Mouse (Mus musculus): ENCODE data around the gene Rxra. TPM values are rescaled to one million over a fixed set of nuclear protein-coding genes. Genes with fewer than 3 reads are reported as not detected.

Gene Rxra
- polyA plus RNA-seq, 1 experiment = 107 TPM

- TF ChIP-seq CTCF (conservative IDR thresholded peaks at IDR 0.05; ENCODE audit: insufficient read depth, insufficient read length, low read depth, low read length) (no peak), POLR2A (IDR thresholded peaks at IDR 0.05; ENCODE audit: low read depth, low read length) (no peak)
Measured at GRCm38 (mm10) chr2:27650991-27651390, 25.2 kb upstream of the Rxra start.

GRCm38 (mm10) chr2:27653496-27654030 is 22.7 kb upstream of the Rxra start:
- no peak for DNase-seq
- no peak overlapping the region for H3K27ac ChIP-seq (ENCODE audit: insufficient read depth, low read depth, low read length)
- H3K4me1 ChIP-seq (ENCODE audit: control insufficient read depth, insufficient read depth, low read length) = no peaks in the 10 kb centered on the region
- H3K4me3 ChIP-seq (ENCODE audit: insufficient read depth, low read depth, low read length) = no peak overlapping the region
- TF ChIP-seq POLR2A (IDR thresholded peaks at IDR 0.05; ENCODE audit: low read depth, low read length) = no peak
- TF ChIP-seq CTCF (conservative IDR thresholded peaks at IDR 0.05; ENCODE audit: insufficient read depth, insufficient read length, low read depth, low read length) = no peak
- no peaks in the 10 kb centered on the region for H3K27me3 ChIP-seq (replicated peaks; ENCODE audit: control insufficient read depth, insufficient read depth, low read length)
- H3K36me3 ChIP-seq (ENCODE audit: control insufficient read depth, insufficient read depth, low read length) = no peaks in the 10 kb centered on the region
- 75% methylated on average over 5 of the region's 5 CpGs for WGBS

More at GRCm38 (mm10) chr2:27650991-27651390, 25.2 kb upstream of the Rxra start:
- Histone ChIP-seq H3K4me3 (ENCODE audit: insufficient read depth, low read depth, low read length) (no peak overlapping the region), H3K36me3 (ENCODE audit: control insufficient read depth, insufficient read depth, low read length) (no peaks in the 10 kb centered on the region), H3K27ac (ENCODE audit: insufficient read depth, low read depth, low read length) (no peak overlapping the region), H3K27me3 (replicated peaks; ENCODE audit: control insufficient read depth, insufficient read depth, low read length) (no peaks in the 10 kb centered on the region), H3K4me1 (ENCODE audit: control insufficient read depth, insufficient read depth, low read length) (no peaks in the 10 kb centered on the region)
- DNase-seq = no peak

GRCm38 (mm10) chr2:27654321-27655232 is 21.7 kb upstream of the Rxra start:
- no peaks in the 10 kb centered on the region for H3K36me3 ChIP-seq (ENCODE audit: control insufficient read depth, insufficient read depth, low read length)
- DNase-seq = no peak
- no peak for TF ChIP-seq CTCF (conservative IDR thresholded peaks at IDR 0.05; ENCODE audit: insufficient read depth, insufficient read length, low read depth, low read length)
- TF ChIP-seq POLR2A (IDR thresholded peaks at IDR 0.05; ENCODE audit: low read depth, low read length) = no peak
- no peak overlapping the region for H3K4me3 ChIP-seq (ENCODE audit: insufficient read depth, low read depth, low read length)
- WGBS = 72% methylated on average over 8 of the region's 8 CpGs
- no peak overlapping the region for H3K27ac ChIP-seq (ENCODE audit: insufficient read depth, low read depth, low read length)
- no peaks in the 10 kb centered on the region for H3K4me1 ChIP-seq (ENCODE audit: control insufficient read depth, insufficient read depth, low read length)
- H3K27me3 ChIP-seq (replicated peaks; ENCODE audit: control insufficient read depth, insufficient read depth, low read length) = no peaks in the 10 kb centered on the region

- Histone ChIP-seq H3K4me3 (ENCODE audit: insufficient read depth, low read depth, low read length) (no peak overlapping the region), H3K27me3 (replicated peaks; ENCODE audit: control insufficient read depth, insufficient read depth, low read length) (no peaks in the 10 kb centered on the region), H3K36me3 (ENCODE audit: control insufficient read depth, insufficient read depth, low read length) (no peaks in the 10 kb centered on the region), H3K4me1 (ENCODE audit: control insufficient read depth, insufficient read depth, low read length) (no peaks in the 10 kb centered on the region), H3K27ac (ENCODE audit: insufficient read depth, low read depth, low read length) (no peak overlapping the region)
- TF ChIP-seq POLR2A (IDR thresholded peaks at IDR 0.05; ENCODE audit: low read depth, low read length) (no peak), CTCF (conservative IDR thresholded peaks at IDR 0.05; ENCODE audit: insufficient read depth, insufficient read length, low read depth, low read length) (no peak)
- peak; percentile 29 for DNase-seq
Measured at GRCm38 (mm10) chr2:27656576-27656975, 19.7 kb upstream of the Rxra start.

GRCm38 (mm10) chr2:27665284-27665683 is 11.0 kb upstream of the Rxra start:
- Histone ChIP-seq H3K4me3 (ENCODE audit: insufficient read depth, low read depth, low read length) (no peak overlapping the region), H3K4me1 (ENCODE audit: control insufficient read depth, insufficient read depth, low read length) (no peaks in the 10 kb centered on the region), H3K36me3 (ENCODE audit: control insufficient read depth, insufficient read depth, low read length) (no peaks in the 10 kb centered on the region), H3K27me3 (replicated peaks; ENCODE audit: control insufficient read depth, insufficient read depth, low read length) (no peaks in the 10 kb centered on the region), H3K27ac (ENCODE audit: insufficient read depth, low read depth, low read length) (no peak overlapping the region)
- TF ChIP-seq POLR2A (IDR thresholded peaks at IDR 0.05; ENCODE audit: low read depth, low read length) (no peak), CTCF (conservative IDR thresholded peaks at IDR 0.05; ENCODE audit: insufficient read depth, insufficient read length, low read depth, low read length) (no peak)
- WGBS = 91% methylated on average over 6 of the region's 6 CpGs
- no peak for DNase-seq

- Histone ChIP-seq H3K4me1 (ENCODE audit: control insufficient read depth, insufficient read depth, low read length) (peaks cover 3% of the 10 kb centered on the region), H3K27ac (ENCODE audit: insufficient read depth, low read depth, low read length) (no peak overlapping the region), H3K36me3 (ENCODE audit: control insufficient read depth, insufficient read depth, low read length) (no peaks in the 10 kb centered on the region), H3K4me3 (ENCODE audit: insufficient read depth, low read depth, low read length) (no peak overlapping the region), H3K27me3 (replicated peaks; ENCODE audit: control insufficient read depth, insufficient read depth, low read length) (no peaks in the 10 kb centered on the region)
- WGBS = 70% methylated on average over 4 of the region's 4 CpGs
- TF ChIP-seq POLR2A (IDR thresholded peaks at IDR 0.05; ENCODE audit: low read depth, low read length) = no peak
- no peak for DNase-seq
Measured at GRCm38 (mm10) chr2:27666719-27667118, 9.5 kb upstream of the Rxra start.

GRCm38 (mm10) chr2:27667677-27668076 is 8.6 kb upstream of the Rxra start:
- WGBS = 60% methylated on average over 4 of the region's 4 CpGs
- no peak for DNase-seq
- H3K27me3 ChIP-seq (replicated peaks; ENCODE audit: control insufficient read depth, insufficient read depth, low read length) = no peaks in the 10 kb centered on the region
- H3K27ac ChIP-seq (ENCODE audit: insufficient read depth, low read depth, low read length) = no peak overlapping the region
- peaks cover 12% of the 10 kb centered on the region for H3K4me1 ChIP-seq (ENCODE audit: control insufficient read depth, insufficient read depth, low read length)
- TF ChIP-seq CTCF (conservative IDR thresholded peaks at IDR 0.05; ENCODE audit: insufficient read depth, insufficient read length, low read depth, low read length) = no peak
- TF ChIP-seq POLR2A (IDR thresholded peaks at IDR 0.05; ENCODE audit: low read depth, low read length) = no peak
- no peaks in the 10 kb centered on the region for H3K36me3 ChIP-seq (ENCODE audit: control insufficient read depth, insufficient read depth, low read length)
- H3K4me3 ChIP-seq (ENCODE audit: insufficient read depth, low read depth, low read length) = no peak overlapping the region

All from kidney, adult 2 months (tissue).